Mouse (Mus musculus): ENCODE measurements around the gene Tmtc4.

Gene Tmtc4

GRCm38 (mm10) chr14:122872612-122873011, 111.2 kb downstream of the Tmtc4 start:
- DNase-seq (ENCODE audit: low spot score in 2 of 2) = no peak

- no peak for DNase-seq (ENCODE audit: low spot score in 2 of 2)
Measured at GRCm38 (mm10) chr14:122871841-122872580, 111.8 kb downstream of the Tmtc4 start.

GRCm38 (mm10) chr14:122869831-122870230, 114.0 kb downstream of the Tmtc4 start:
- DNase-seq (ENCODE audit: low spot score in 2 of 2) = no peak
